Mouse (Mus musculus) small intestine, adult 2 months (tissue): ENCODE results near the gene Dnmt3a.

Experiments used
- CTCF ChIP-seq: fragments of 200-500 bp; IDR thresholded peaks from 2 replicates; pipeline ENCODE4 v1.5.1; 2012; ENCODE audit warnings: low read depth, mild to moderate bottlenecking, control low read depth, inconsistent platforms, low read length, moderate library complexity, mixed read lengths; ENCODE audit not compliant: insufficient replicate concordance, insufficient read length; ENCODE audit errors: extremely low read depth
- POLR2A ChIP-seq: fragments of 200-500 bp; IDR thresholded peaks from 2 replicates; pipeline ENCODE4 v1.6.1; 2012; ENCODE audit warnings: low read depth, mild to moderate bottlenecking, control low read depth, inconsistent platforms, low read length, moderate library complexity

- TF ChIP-seq CTCF (peak; percentile 81; the same call in 1 of the 2 replicates), POLR2A (no peak)
Measured at GRCm38 (mm10) chr12:3926127-3926526, 120.3 kb downstream of the Dnmt3a start.
